Mouse (Mus musculus): Measurements from ENCODE around the gene Idh3a.

GRCm38 (mm10) chr9:54630905-54631304 lies 44.8 kb downstream of the Idh3a start:
- TF ChIP-seq CTCF (IDR thresholded peaks at IDR 0.05; ENCODE audit: low read depth, low read length) = no peak
- no peak for TF ChIP-seq POLR2AphosphoS5 (IDR thresholded peaks at IDR 0.05; ENCODE audit: insufficient replicate concordance, low read depth, low read length)
- no peak for TF ChIP-seq GATA1 (IDR thresholded peaks at IDR 0.05; ENCODE audit: borderline replicate concordance, low read length)
